23 mouse cellular contexts compared by ENCODE assay signal in the genomic region with DNA sequence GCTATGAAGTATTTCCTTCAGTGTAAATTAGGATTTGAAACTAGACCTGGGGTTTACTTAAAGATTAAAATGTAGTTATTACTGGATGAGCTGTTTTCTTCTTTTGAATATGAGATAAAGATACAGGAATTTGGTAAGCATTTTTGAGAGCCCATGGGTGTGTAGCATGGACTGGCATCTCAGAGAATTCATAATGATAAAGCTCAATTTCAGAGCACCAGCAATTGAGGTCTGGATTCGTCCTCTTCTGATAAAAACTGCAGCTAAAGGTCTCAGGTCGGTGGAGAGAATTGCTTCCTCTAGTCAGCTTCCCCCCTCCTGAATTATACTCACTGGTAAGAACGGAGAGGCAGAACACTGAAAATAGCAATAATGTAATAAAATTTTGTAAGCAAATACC.
A peak's percentile ranks its signal among the peaks of the same experiment; 100 is the strongest.
DNase-seq lines count a peak whose midpoint lies in the region; ATAC-seq and TF ChIP-seq lines count a peak whose summit lies in the region.
"Had no signal": no experiment of that assay in that cellular context is flagged by ENCODE, and none has a peak within 500 bp of the region (broad histone marks: within the 10 kb centered on the region; RNA-seq: fewer than 3 reads in every experiment).

No protein-coding gene starts in this region.

- H3K4me1 ChIP-seq in midbrain, embryonic 11.5 days (ENCODE audit: control insufficient read depth, insufficient read depth, low read length), result no peaks in the 10 kb centered on the region
- no peaks in the 10 kb centered on the region for H3K4me1 ChIP-seq in midbrain, embryonic 14.5 days (ENCODE audit: control insufficient read depth, insufficient read depth, low read length)
- H3K4me1 ChIP-seq in liver, embryonic 13.5 days (replicated peaks), result peaks cover 47% of the 10 kb centered on the region
- H3K4me1 ChIP-seq: embryonic facial prominence, embryonic 12.5 days; forebrain, embryonic 13.5 days; hindbrain, embryonic 12.5 days; midbrain, embryonic 12.5 days had no signal

- TF ChIP-seq CTCF in gastrocnemius, adult 2 months (IDR thresholded peaks at IDR 0.05), result no peak
- TF ChIP-seq CTCF in layer of hippocampus, adult 2 months (conservative IDR thresholded peaks at IDR 0.05), result no peak

- no peak for ATAC-seq in midbrain, embryonic 11.5 days (ENCODE audit: low FRiP score)
- no peak for ATAC-seq in midbrain, embryonic 14.5 days (ENCODE audit: low FRiP score, low TSS enrichment)
- ATAC-seq in liver, embryonic 13.5 days (ENCODE audit: low read depth), result peak; percentile 88
- ATAC-seq in megakaryocyte-erythroid progenitor cell, adult 5-6 weeks (replicated peaks; ENCODE audit: low FRiP score, low TSS enrichment, poor library complexity, severe bottlenecking), result peak; percentile 54
- ATAC-seq: activated CD4-positive, CD25-positive, alpha-beta regulatory T cell, adult 4 months; forebrain, embryonic 13.5 days; intestine, postnatal 0 days had no signal

- H3K27ac ChIP-seq in gastrocnemius, adult 2 months, result peak overlapping the region; percentile 46
- no peak overlapping the region for H3K27ac ChIP-seq in midbrain, embryonic 11.5 days (ENCODE audit: low read depth, low read length)
- H3K27ac ChIP-seq in midbrain, embryonic 14.5 days (replicated peaks; ENCODE audit: low read depth, low read length), result no peak overlapping the region
- H3K27ac ChIP-seq in liver, embryonic 13.5 days, result peak overlapping the region; percentile 92
- no peak overlapping the region for H3K27ac ChIP-seq in layer of hippocampus, adult 2 months
- H3K27ac ChIP-seq: embryonic facial prominence, embryonic 12.5 days; forebrain, embryonic 13.5 days; hindbrain, embryonic 12.5 days; macrophage; midbrain, embryonic 12.5 days had no signal

- H3K27me3 ChIP-seq in midbrain, embryonic 11.5 days (ENCODE audit: control insufficient read depth, insufficient read depth, low read length), result no peaks in the 10 kb centered on the region
- H3K27me3 ChIP-seq in midbrain, embryonic 14.5 days (ENCODE audit: control insufficient read depth, insufficient read depth, low read length), result no peaks in the 10 kb centered on the region
- H3K27me3 ChIP-seq in liver, embryonic 13.5 days, result no peaks in the 10 kb centered on the region
- H3K27me3 ChIP-seq: embryonic facial prominence, embryonic 12.5 days; forebrain, embryonic 13.5 days; hindbrain, embryonic 12.5 days; midbrain, embryonic 12.5 days had no signal

- H3K36me3 ChIP-seq in midbrain, embryonic 11.5 days (ENCODE audit: control insufficient read depth, insufficient read depth, low read length), result no peaks in the 10 kb centered on the region
- H3K36me3 ChIP-seq in midbrain, embryonic 14.5 days (ENCODE audit: control insufficient read depth, insufficient read depth, low read length), result no peaks in the 10 kb centered on the region
- no peaks in the 10 kb centered on the region for H3K36me3 ChIP-seq in liver, embryonic 13.5 days
- H3K36me3 ChIP-seq: embryonic facial prominence, embryonic 12.5 days; hindbrain, embryonic 12.5 days; midbrain, embryonic 12.5 days had no signal

- no peak overlapping the region for H3K9ac ChIP-seq in midbrain, embryonic 11.5 days (ENCODE audit: low read length)
- H3K9ac ChIP-seq in midbrain, embryonic 14.5 days (replicated peaks; ENCODE audit: low read length), result no peak overlapping the region
- peak overlapping the region; percentile 14; the same call in 1 of the 2 replicates for H3K9ac ChIP-seq in liver, embryonic 13.5 days
- H3K9ac ChIP-seq: embryonic facial prominence, embryonic 12.5 days; forebrain, embryonic 13.5 days; hindbrain, embryonic 12.5 days; midbrain, embryonic 12.5 days had no signal

- no peak overlapping the region for H3K4me3 ChIP-seq in gastrocnemius, adult 2 months
- no peak overlapping the region for H3K4me3 ChIP-seq in midbrain, embryonic 11.5 days (ENCODE audit: low read depth, low read length)
- no peak overlapping the region for H3K4me3 ChIP-seq in midbrain, embryonic 14.5 days (replicated peaks; ENCODE audit: low read depth, low read length)
- no peak overlapping the region for H3K4me3 ChIP-seq in liver, embryonic 13.5 days (replicated peaks)
- H3K4me3 ChIP-seq in layer of hippocampus, adult 2 months, result no peak overlapping the region
- H3K4me3 ChIP-seq: embryonic facial prominence, embryonic 12.5 days; forebrain, embryonic 13.5 days; hindbrain, embryonic 12.5 days; midbrain, embryonic 12.5 days had no signal

- DNase-seq in gastrocnemius, adult 2 months, result no peak
- DNase-seq in gastrocnemius, postnatal 4 days (ENCODE audit: low spot score in 2 of 2), result no peak
- peak; percentile 69 for DNase-seq in midbrain, embryonic 11.5 days (ENCODE audit: low spot score, missing footprints)
- no peak for DNase-seq in midbrain, embryonic 14.5 days
- peak; percentile 34 for DNase-seq in liver, embryonic 13.5 days
- no peak for DNase-seq in layer of hippocampus, adult 2 months (ENCODE audit: low spot score in 2 of 2)
- no peak for DNase-seq in adrenal gland, postnatal 4 days (ENCODE audit: low spot score in 2 of 2)
- DNase-seq: adrenal gland, postnatal 10 days; cerebellum, adult 11 months; cerebellum, postnatal 10 days; heart, postnatal 14 days; kidney, postnatal 36 days; right cerebral cortex, postnatal 25 days; spleen, adult 18-20 months; thymus, postnatal 14 days had no signal

- H3K4me2 ChIP-seq in midbrain, embryonic 11.5 days, result no peak overlapping the region
- H3K4me2 ChIP-seq in midbrain, embryonic 14.5 days (ENCODE audit: low read length), result no peak overlapping the region
- peak overlapping the region; percentile 28 for H3K4me2 ChIP-seq in liver, embryonic 13.5 days
- H3K4me2 ChIP-seq: embryonic facial prominence, embryonic 12.5 days; forebrain, embryonic 13.5 days; hindbrain, embryonic 12.5 days; midbrain, embryonic 12.5 days had no signal

- intact Hi-C loops in gastrocnemius, adult 2 months (cut with DNase I), result no loop called here

- H3K9me3 ChIP-seq in midbrain, embryonic 11.5 days (ENCODE audit: control insufficient read depth, low read length), result no peaks in the 10 kb centered on the region
- H3K9me3 ChIP-seq in midbrain, embryonic 14.5 days (ENCODE audit: control insufficient read depth, low read length), result no peaks in the 10 kb centered on the region
- no peaks in the 10 kb centered on the region for H3K9me3 ChIP-seq in liver, embryonic 13.5 days (replicated peaks)
- H3K9me3 ChIP-seq: embryonic facial prominence, embryonic 12.5 days; forebrain, embryonic 13.5 days; hindbrain, embryonic 12.5 days; midbrain, embryonic 12.5 days had no signal

- 73% methylated on average over 3 of the region's 3 CpGs for WGBS in midbrain, embryonic 11.5 days
- 63% methylated on average over 3 of the region's 3 CpGs for WGBS in midbrain, embryonic 14.5 days
- 11% methylated on average over 3 of the region's 3 CpGs for whole genome bisulfite sequencing in liver, embryonic 13.5 days (ENCODE audit: insufficient replicate concordance)

Comparison
In these comparisons a context has a peak if more than half of its experiments do, and no peak if none do; other contexts are left out.
1. DNase-seq: peak in midbrain, embryonic 11.5 days (single experiment) and liver, embryonic 13.5 days (single experiment); none in gastrocnemius, adult 2 months (single experiment), gastrocnemius, postnatal 4 days (0 of 2), midbrain, embryonic 14.5 days (single experiment), layer of hippocampus, adult 2 months (0 of 2) and adrenal gland, postnatal 4 days (0 of 2).
2. H3K27ac ChIP-seq: peak in gastrocnemius, adult 2 months (single experiment) and liver, embryonic 13.5 days (single experiment); none in midbrain, embryonic 11.5 days (single experiment), midbrain, embryonic 14.5 days (single experiment) and layer of hippocampus, adult 2 months (single experiment).
3. ATAC-seq: peak in liver, embryonic 13.5 days (single experiment) and megakaryocyte-erythroid progenitor cell, adult 5-6 weeks (single experiment); none in midbrain, embryonic 11.5 days (single experiment) and midbrain, embryonic 14.5 days (single experiment).